Mouse (Mus musculus) CH12.LX (cell line): ENCODE measurements at regions not wholly inside any gene's neighbourhood (a gene's known extent, or its start where the extent isn't known, plus 50 kb on each side); places are given as distances from the start of the nearest gene placed in this dataset.

Experiments used
- DNase-seq: peaks from one replicate; pipeline ENCODE4 v3.0.0-alpha.2; 2013; ENCODE audit errors: extremely low read depth
- H3K27ac ChIP-seq: 2 replicates; pipeline ENCODE4 v1.5.1; 2012; ENCODE audit warnings: low read depth, mild to moderate bottlenecking, control low read depth, moderate library complexity; ENCODE audit not compliant: insufficient read depth
- H3K27me3 ChIP-seq: replicated peaks from 2 replicates; pipeline ENCODE3; 2012; ENCODE audit warnings: inconsistent platforms
- H3K36me3 ChIP-seq, 2 experiments: replicated peaks in 1 of 2; 2 replicates each; pipeline versions ENCODE3 to v1.6.1; 2012; ENCODE audit warnings: inconsistent platforms in 1 of 2, low read length in 1 of 2, mild to moderate bottlenecking in 1 of 2, mixed read lengths in 1 of 2, moderate library complexity in 1 of 2; ENCODE audit not compliant: control insufficient read depth in 1 of 2, insufficient read depth in 1 of 2
- H3K4me1 ChIP-seq, 2 experiments: 2 replicates each; pipeline ENCODE4 v1.6.1; 2012; ENCODE audit warnings: inconsistent platforms in 1 of 2, moderate library complexity in 1 of 2; ENCODE audit not compliant: insufficient read depth in 2 of 2, control insufficient read depth in 1 of 2
- H3K4me2 ChIP-seq: 2 replicates; pipeline ENCODE4 v1.6.1; 2012; ENCODE audit warnings: low read depth, mild to moderate bottlenecking, control low read depth; ENCODE audit not compliant: poor library complexity, insufficient read depth, severe bottlenecking
- H3K4me3 ChIP-seq, 3 experiments: fragments of 150-350 bp in 1 of 3; sonication (generic) in 1 of 3; replicated peaks in 1 of 3; 2 replicates each; pipeline versions ENCODE3 to v1.5.1; 2011 to 2012; ENCODE audit warnings: low read depth in 2 of 3, low read length in 2 of 3, mild to moderate bottlenecking in 2 of 3, moderate library complexity in 2 of 3, control low read depth in 1 of 3, improper control_type of control experiment in 1 of 3, inconsistent platforms in 1 of 3, mixed read lengths in 1 of 3; ENCODE audit not compliant: poor library complexity in 1 of 3
- H3K79me2 ChIP-seq: replicated peaks from 2 replicates; pipeline ENCODE4 v1.6.1; 2012; ENCODE audit warnings: mild to moderate bottlenecking, moderate library complexity; ENCODE audit not compliant: control insufficient read depth, poor library complexity, insufficient read depth, severe bottlenecking; ENCODE audit errors: extremely low read depth
- H3K9ac ChIP-seq: 2 replicates; pipeline ENCODE4 v1.6.1; 2012; ENCODE audit warnings: low read depth, mild to moderate bottlenecking, control low read depth, moderate library complexity; ENCODE audit not compliant: insufficient read depth
- H3K9me3 ChIP-seq: replicated peaks from 2 replicates; pipeline ENCODE3; 2012; ENCODE audit warnings: low read length, inconsistent platforms, mixed read lengths
- BHLHE40 ChIP-seq: IDR thresholded peaks from 2 replicates; pipeline ENCODE4 v1.6.1; 2011; ENCODE audit warnings: mild to moderate bottlenecking, low read depth, low read length, improper control_type of control experiment
- CHD1 ChIP-seq: IDR thresholded peaks from 2 replicates; pipeline ENCODE4 v1.6.1; 2012; ENCODE audit warnings: low read depth, low read length, improper control_type of control experiment, inconsistent platforms
- E2F4 ChIP-seq: IDR thresholded peaks from 2 replicates; pipeline ENCODE4 v1.6.1; 2011; ENCODE audit warnings: low read depth, low read length, improper control_type of control experiment; ENCODE audit not compliant: insufficient replicate concordance
- ETS1 ChIP-seq: conservative IDR thresholded peaks from 2 replicates; pipeline ENCODE4 v1.6.1; 2012; ENCODE audit warnings: low read depth, mild to moderate bottlenecking, inconsistent platforms, low read length, improper control_type of control experiment, moderate library complexity
- IRF4 ChIP-seq: IDR thresholded peaks from 2 replicates; pipeline ENCODE4 v1.6.1; 2014; ENCODE audit warnings: low read depth, mild to moderate bottlenecking, inconsistent platforms, low read length, improper control_type of control experiment
- JUND ChIP-seq: conservative IDR thresholded peaks from 2 replicates; pipeline ENCODE4 v1.6.1; 2011; ENCODE audit warnings: low read depth, low read length, improper control_type of control experiment
- KAT2A ChIP-seq: IDR thresholded peaks from 2 replicates; pipeline ENCODE4 v1.6.1; 2012; ENCODE audit warnings: low read length, improper control_type of control experiment, inconsistent platforms; ENCODE audit not compliant: insufficient replicate concordance
- MAFK ChIP-seq: IDR thresholded peaks from 2 replicates; pipeline ENCODE4 v1.6.1; 2011; ENCODE audit warnings: low read length, improper control_type of control experiment; ENCODE audit not compliant: insufficient replicate concordance
- MAX ChIP-seq: IDR thresholded peaks from 2 replicates; pipeline ENCODE4 v1.6.1; 2011; ENCODE audit warnings: low read length, improper control_type of control experiment
- MEF2A ChIP-seq: IDR thresholded peaks from 2 replicates; pipeline ENCODE4 v1.6.1; 2014; ENCODE audit warnings: low read depth, mild to moderate bottlenecking, inconsistent platforms, low read length, improper control_type of control experiment, borderline replicate concordance
- MYC ChIP-seq: IDR thresholded peaks from 2 replicates; pipeline ENCODE4 v1.6.1; 2011; ENCODE audit warnings: low read depth, mild to moderate bottlenecking, improper control_type of control experiment, low read length
- NELFE ChIP-seq: IDR thresholded peaks from 2 replicates; pipeline ENCODE4 v1.6.1; 2011; ENCODE audit warnings: low read depth, low read length, improper control_type of control experiment
- SIN3A ChIP-seq: IDR thresholded peaks from 2 replicates; pipeline ENCODE4 v1.6.1; 2012; ENCODE audit warnings: low read length, improper control_type of control experiment, inconsistent platforms
- SMC3 ChIP-seq: IDR thresholded peaks from 2 replicates; pipeline ENCODE4 v1.6.1; 2011; ENCODE audit warnings: low read depth, low read length, improper control_type of control experiment
- UBTF ChIP-seq: IDR thresholded peaks from 2 replicates; pipeline ENCODE4 v1.6.1; 2012; ENCODE audit warnings: low read depth, mild to moderate bottlenecking, inconsistent platforms, low read length, improper control_type of control experiment, moderate library complexity
- USF1 ChIP-seq: IDR thresholded peaks from 2 replicates; pipeline ENCODE4 v1.6.1; 2014; ENCODE audit warnings: low read depth, mild to moderate bottlenecking, inconsistent platforms, low read length, improper control_type of control experiment
- ZNF384 ChIP-seq: IDR thresholded peaks from 2 replicates; pipeline ENCODE4 v1.6.1; 2012; ENCODE audit warnings: low read depth, low read length, improper control_type of control experiment, inconsistent platforms
- dilution Hi-C: fragments of 300-500 bp; cut with MboI; formaldehyde crosslinking; loops from 2 replicates; pipeline ENCODE4 v1.14.3; 2020; ENCODE audit warnings: low sequenced_read_pairs; ENCODE audit not compliant: extremely low pct_unique_long_range_greater_than_20kb, extremely low pct_ligation_motif_present
- in situ Hi-C: fragments of 300-500 bp; cut with MboI; formaldehyde crosslinking; loops from 3 replicates; pipeline ENCODE4 v1.14.3; 2019; ENCODE audit warnings: low sequenced_read_pairs, low pct_ligation_motif_present, low pct_unique_long_range_greater_than_20kb, mixed read lengths

DNA sequence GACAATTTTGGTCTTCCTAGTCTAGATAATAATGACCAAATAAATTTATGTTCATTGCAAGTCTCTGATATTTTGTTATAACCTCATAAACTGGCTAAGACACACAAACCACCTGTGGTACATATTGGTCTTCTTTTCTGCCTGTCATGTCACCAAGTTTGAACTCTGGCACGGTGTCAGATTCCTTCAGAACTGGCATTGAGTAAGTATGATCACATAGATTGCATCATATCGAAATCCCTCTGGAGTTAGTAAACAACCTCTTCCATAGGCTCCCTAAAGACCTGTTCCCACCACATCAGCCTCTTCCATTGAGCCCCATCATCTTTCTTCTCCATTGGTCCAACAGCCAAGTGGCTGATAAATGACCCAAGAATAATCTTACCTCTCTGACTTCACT, 102.1 kb upstream of the Bmper start:
- dilution Hi-C loops (no loop called here), in situ Hi-C loops (no loop called here)
- peaks cover 0 to 39% of the 10 kb centered on the region in 2 experiments; a peak in 2 of 4 replicates for H3K4me1 ChIP-seq
- no peaks in the 10 kb centered on the region for H3K27me3 ChIP-seq
- DNase-seq, result no peak
- H3K4me2 ChIP-seq, result no peak overlapping the region
- no peak overlapping the region for H3K4me3 ChIP-seq
- H3K36me3 ChIP-seq, result no peaks in the 10 kb centered on the region
- no peak overlapping the region for H3K9ac ChIP-seq
- H3K27ac ChIP-seq, result no peak overlapping the region
- H3K79me2 ChIP-seq, result no peaks in the 10 kb centered on the region
- TF ChIP-seq NELFE, result no peak
- TF ChIP-seq SMC3, result no peak
- no peak for TF ChIP-seq BHLHE40
- no peak for TF ChIP-seq IRF4
- TF ChIP-seq ZNF384, result no peak
- TF ChIP-seq MEF2A, result no peak
- no peak for TF ChIP-seq MAX
- no peak for TF ChIP-seq MYC
- TF ChIP-seq JUND, result no peak
- no peak for TF ChIP-seq CHD1
- TF ChIP-seq KAT2A, result no peak
- TF ChIP-seq ETS1, result no peak
- no peak for TF ChIP-seq USF1
- no peak for TF ChIP-seq SIN3A
- no peak for TF ChIP-seq MAFK
- TF ChIP-seq UBTF, result no peak
- TF ChIP-seq E2F4, result no peak
- TF ChIP-seq, all 38 proteins: peak for 0
- no peaks in the 10 kb centered on the region for H3K9me3 ChIP-seq

DNA sequence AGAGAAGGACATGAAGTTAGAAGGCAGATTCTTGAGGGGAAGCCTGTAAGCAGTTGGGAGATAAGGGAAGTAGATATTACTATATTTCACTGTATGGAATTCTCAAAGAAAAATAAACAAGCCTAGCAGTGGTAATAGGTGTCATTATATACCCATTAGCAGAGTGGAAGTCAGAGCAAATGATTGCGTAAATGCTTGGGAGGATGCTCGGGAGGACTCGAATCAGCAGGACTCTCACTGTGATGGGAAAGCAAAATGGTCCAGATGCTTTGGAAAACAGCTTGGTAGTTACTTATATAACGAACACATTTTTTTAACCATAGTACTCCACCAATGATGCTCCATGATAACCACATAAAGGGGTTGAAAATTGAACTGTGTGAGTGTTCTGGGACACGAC, 100.4 kb upstream of the Bmper start:
- H3K4me3 ChIP-seq, result no peak overlapping the region
- no peak overlapping the region for H3K9ac ChIP-seq
- no peak for DNase-seq
- H3K4me1 ChIP-seq, result peaks cover 0 to 41% of the 10 kb centered on the region in 2 experiments; a peak in 2 of 4 replicates
- H3K9me3 ChIP-seq, result no peaks in the 10 kb centered on the region
- in situ Hi-C loops, result no loop called here
- H3K27me3 ChIP-seq, result no peaks in the 10 kb centered on the region
- H3K79me2 ChIP-seq, result no peaks in the 10 kb centered on the region
- no peak overlapping the region for H3K27ac ChIP-seq
- H3K36me3 ChIP-seq, result no peaks in the 10 kb centered on the region
- no peak for TF ChIP-seq USF1
- TF ChIP-seq, all 38 proteins: peak for 0
- H3K4me2 ChIP-seq, result no peak overlapping the region
- dilution Hi-C loops, result no loop called here
